40 mouse cellular contexts compared by ENCODE assay signal in genomic region chr9:106678242-106678641, GRCm38 (mm10). TPM values are rescaled to one million over a fixed set of nuclear protein-coding genes. Genes with fewer than 3 reads are reported as not detected.
DNase-seq lines count a peak whose midpoint lies in the region; TF ChIP-seq lines count a peak whose summit lies in the region.
"Had no signal": no experiment of that assay in that cellular context is flagged by ENCODE, and none has a peak within 500 bp of the region (broad histone marks: within the 10 kb centered on the region; RNA-seq: fewer than 3 reads in every experiment).

No protein-coding gene starts in this region.

- DNase-seq in adrenal gland, adult 2 months = peak; percentile 71
- DNase-seq in adrenal gland, postnatal 25 days = no peak
- DNase-seq in 3T3-L1 (ENCODE audit: low read depth, low spot score) = peak; percentile 75
- peak; percentile 25 for DNase-seq in adrenal gland, postnatal 10 days
- no peak for DNase-seq in frontal cortex, postnatal 36 days (ENCODE audit: low spot score in 2 of 2)
- no peak for DNase-seq in heart, embryonic 10.5 days (ENCODE audit: low spot score)
- DNase-seq: cerebellum, adult 2 months; cerebellum, postnatal 14 days; gastrocnemius, postnatal 25 days; heart, adult 18-20 months; kidney, postnatal 14 days; layer of hippocampus, adult 9-11 months; thymus, postnatal 14 days had no signal

- H3K27ac ChIP-seq in heart, embryonic 10.5 days = no peak overlapping the region
- H3K27ac ChIP-seq: forebrain, embryonic 12.5 days; hindbrain, embryonic 14.5 days; limb, embryonic 12.5 days; lung, embryonic 15.5 days; midbrain, embryonic 10.5 days; midbrain, embryonic 15.5 days had no signal

- H3K4me2 ChIP-seq in myocyte (ENCODE audit: low read depth) = no peak overlapping the region
- H3K4me2 ChIP-seq: forebrain, embryonic 12.5 days; heart, embryonic 12.5 days; hindbrain, embryonic 14.5 days; limb, embryonic 12.5 days; lung, embryonic 15.5 days; midbrain, embryonic 15.5 days had no signal

- no peaks in the 10 kb centered on the region for H3K9me3 ChIP-seq in heart, embryonic 10.5 days
- H3K9me3 ChIP-seq: forebrain, embryonic 12.5 days; heart, embryonic 12.5 days; limb, embryonic 12.5 days; lung, embryonic 15.5 days; midbrain, embryonic 10.5 days; midbrain, embryonic 15.5 days had no signal

- no peak for TF ChIP-seq POLR2A in myocyte (IDR thresholded peaks at IDR 0.05; ENCODE audit: insufficient read length, low read depth)

- 76% methylated on average over 4 of the region's 4 CpGs for WGBS in heart, embryonic 10.5 days

- no peak overlapping the region for H3K4me3 ChIP-seq in myocyte
- no peak overlapping the region for H3K4me3 ChIP-seq in heart, embryonic 10.5 days
- H3K4me3 ChIP-seq: erythroblast, embryonic 14.5 days; forebrain, embryonic 12.5 days; heart, embryonic 12.5 days; limb, embryonic 12.5 days; lung, embryonic 15.5 days; midbrain, embryonic 10.5 days; midbrain, embryonic 15.5 days had no signal

- peaks cover 6% of the 10 kb centered on the region for H3K79me2 ChIP-seq in myocyte (ENCODE audit: control insufficient read depth, insufficient read depth)

- H3K27me3 ChIP-seq in myocyte (ENCODE audit: control insufficient read depth, insufficient read depth, insufficient read length) = no peaks in the 10 kb centered on the region
- no peaks in the 10 kb centered on the region for H3K27me3 ChIP-seq in heart, embryonic 10.5 days (ENCODE audit: insufficient read depth, poor library complexity, severe bottlenecking)
- H3K27me3 ChIP-seq: forebrain, embryonic 12.5 days; heart, embryonic 12.5 days; limb, embryonic 12.5 days; lung, embryonic 15.5 days; midbrain, embryonic 15.5 days had no signal

- H3ac ChIP-seq in myocyte (ENCODE audit: control insufficient read depth, insufficient read length) = no peak overlapping the region

- H3K36me3 ChIP-seq in myocyte (ENCODE audit: control insufficient read depth, insufficient read depth) = peaks cover 6% of the 10 kb centered on the region
- H3K36me3 ChIP-seq in heart, embryonic 10.5 days = peaks cover 52% of the 10 kb centered on the region

- H3K4me1 ChIP-seq in heart, embryonic 10.5 days = no peaks in the 10 kb centered on the region
- H3K4me1 ChIP-seq: forebrain, embryonic 12.5 days; heart, embryonic 12.5 days; limb, embryonic 12.5 days; lung, embryonic 15.5 days; midbrain, embryonic 10.5 days; midbrain, embryonic 15.5 days had no signal

TF ChIP-seq in myocyte, 11 proteins besides CTCF, POLR2A, EP300 and RAD21:
- TF ChIP-seq MYOD1 (IDR thresholded peaks at IDR 0.05; ENCODE audit: control insufficient read depth in 1 of 3, insufficient read length in 2 of 3, low read depth in 2 of 3) (peak in 2 of 3 experiments; percentile 15 to 64), MYOG (IDR thresholded peaks at IDR 0.05; ENCODE audit: control insufficient read depth in 1 of 3, insufficient read depth in 1 of 3, insufficient read length in 2 of 3, low read depth in 2 of 3) (peak in 2 of 3 experiments; percentile 62 to 72), SRF (IDR thresholded peaks at IDR 0.05; ENCODE audit: control insufficient read depth, insufficient read length, low read depth) (no peak), USF1 (IDR thresholded peaks at IDR 0.05; ENCODE audit: low read depth) (peak; percentile 9)

RNA-seq across cellular contexts. Expression of gene Tex264, which starts 7.5 kb away (rescaled TPM):
- total RNA-seq in adrenal gland, adult 2 months (2021) = 100 to 1,000 TPM; 128 to 130 TPM
- 230 and 245 TPM in 2 replicates for polyA plus RNA-seq in adrenal gland, adult 2 months (2012; rRNA removed)
- total RNA-seq in adrenal gland, postnatal 25 days (2021) = 117 and 130 TPM in 2 replicates
- 10 to 100 TPM; 76.4 to 79.0 TPM for total RNA-seq in adrenal gland, postnatal 10 days (2021)
- 111 TPM for polyA plus RNA-seq in myocyte (2012; fragmentation: generic; extraction: Trizol)
- 36.7 and 38.7 TPM in 2 replicates for polyA plus RNA-seq in heart, embryonic 10.5 days (2016; fragmentation: Nextera tagmentation; extraction: Ambion mirVana)

RNA-seq across cellular contexts. Expression of gene Grm2, which starts 22.4 kb away (rescaled TPM):
- not detected for total RNA-seq in adrenal gland, adult 2 months (2021)
- not detected in 2 replicates for polyA plus RNA-seq in adrenal gland, adult 2 months (2012; rRNA removed)
- total RNA-seq in adrenal gland, postnatal 25 days (2021) = not detected in 2 replicates
- not detected for total RNA-seq in adrenal gland, postnatal 10 days (2021)
- polyA plus RNA-seq in myocyte (2012; fragmentation: generic; extraction: Trizol) = not detected
- polyA plus RNA-seq in heart, embryonic 10.5 days (2016; fragmentation: Nextera tagmentation; extraction: Ambion mirVana) = 0.21 TPM in 1 of 2 replicates, not detected in the other
- total RNA-seq: gastrocnemius, adult 18-20 months; gastrocnemius, postnatal 25 days; heart, adult 18-20 months; hematopoietic stem cell, adult 5-6 weeks; liver, adult 2 months; megakaryocyte progenitor cell, adult 5-6 weeks; neutrophil, adult 5-6 weeks had no signal
- polyA plus RNA-seq: CD4-positive, CD25-positive, alpha-beta regulatory T cell, adult 4 months; erythroblast, embryonic 14.5 days; heart, embryonic 12.5 days; heart, postnatal 0 days; intestine, postnatal 0 days; kidney, embryonic 14.5 days; limb, embryonic 12.5 days; liver, adult 2 months; liver, embryonic 16.5 days had no signal

RNA-seq across cellular contexts. Expression of gene Iqcf6, which starts 51.9 kb away (rescaled TPM):
- not detected for total RNA-seq in adrenal gland, adult 2 months (2021)
- not detected in 2 replicates for polyA plus RNA-seq in adrenal gland, adult 2 months (2012; rRNA removed)
- not detected in 2 replicates for total RNA-seq in adrenal gland, postnatal 25 days (2021)
- total RNA-seq in adrenal gland, postnatal 10 days (2021) = not detected
- polyA plus RNA-seq in myocyte (2012; fragmentation: generic; extraction: Trizol) = not detected
- not detected in 2 replicates for polyA plus RNA-seq in heart, embryonic 10.5 days (2016; fragmentation: Nextera tagmentation; extraction: Ambion mirVana)
- total RNA-seq: gastrocnemius, adult 18-20 months; gastrocnemius, postnatal 25 days; heart, adult 18-20 months; hematopoietic stem cell, adult 5-6 weeks; left cerebral cortex, postnatal 25 days; liver, adult 2 months; megakaryocyte progenitor cell, adult 5-6 weeks; neutrophil, adult 5-6 weeks had no signal
- polyA plus RNA-seq: activated CD4-positive, CD25-positive, alpha-beta regulatory T cell, adult 4 months; brain, embryonic 14.5 days; CD4-positive, CD25-positive, alpha-beta regulatory T cell, adult 4 months; cerebellum, adult 2 months; cortical plate, adult 2 months; embryonic facial prominence, embryonic 14.5 days; erythroblast, embryonic 14.5 days; forebrain, embryonic 12.5 days; heart, embryonic 12.5 days; heart, postnatal 0 days; hindbrain, embryonic 14.5 days; intestine, postnatal 0 days; kidney, embryonic 14.5 days; limb, embryonic 12.5 days; liver, adult 2 months; liver, embryonic 16.5 days; lung, embryonic 15.5 days; midbrain, embryonic 10.5 days; midbrain, embryonic 15.5 days; neural tube, embryonic 11.5 days; small intestine, adult 2 months; stomach, embryonic 16.5 days had no signal

Comparison
In these comparisons a context has a peak if more than half of its experiments do, and no peak if none do; other contexts are left out.
1. DNase-seq: peak in adrenal gland, adult 2 months (single experiment), 3T3-L1 (single experiment) and adrenal gland, postnatal 10 days (single experiment); none in adrenal gland, postnatal 25 days (single experiment), frontal cortex, postnatal 36 days (0 of 2) and heart, embryonic 10.5 days (single experiment).